Mouse (Mus musculus): ENCODE measurements around the gene Olfr1408. TPM values are rescaled to one million over a fixed set of nuclear protein-coding genes. Genes with fewer than 3 reads are reported as not detected.

Gene Olfr1408
- not detected for total RNA-seq (2021)

DNA sequence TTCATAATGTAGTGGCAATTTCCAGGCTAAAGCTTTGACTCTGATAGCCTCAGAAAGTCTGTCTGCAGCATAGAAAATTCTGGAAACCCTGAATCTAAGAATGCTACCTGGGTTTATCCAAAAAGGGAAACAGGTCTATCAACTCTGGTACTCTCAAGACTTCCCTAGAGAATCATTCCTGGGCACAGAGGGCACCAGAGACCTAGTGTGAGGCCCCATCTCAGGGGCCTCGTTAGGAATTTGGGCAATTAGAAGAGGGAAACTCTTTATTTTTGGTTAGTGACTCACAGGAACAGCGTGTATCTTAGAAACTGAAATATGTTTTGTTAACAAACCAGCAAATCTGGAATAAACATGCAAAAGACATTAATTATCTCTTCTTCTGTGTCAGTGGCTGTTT is at the start of gene Olfr1408:
Gene Olfr1408 (minus strand): TSS at position 101 of the 400 bp plus-strand sequence.
- no peak for DNase-seq

DNA sequence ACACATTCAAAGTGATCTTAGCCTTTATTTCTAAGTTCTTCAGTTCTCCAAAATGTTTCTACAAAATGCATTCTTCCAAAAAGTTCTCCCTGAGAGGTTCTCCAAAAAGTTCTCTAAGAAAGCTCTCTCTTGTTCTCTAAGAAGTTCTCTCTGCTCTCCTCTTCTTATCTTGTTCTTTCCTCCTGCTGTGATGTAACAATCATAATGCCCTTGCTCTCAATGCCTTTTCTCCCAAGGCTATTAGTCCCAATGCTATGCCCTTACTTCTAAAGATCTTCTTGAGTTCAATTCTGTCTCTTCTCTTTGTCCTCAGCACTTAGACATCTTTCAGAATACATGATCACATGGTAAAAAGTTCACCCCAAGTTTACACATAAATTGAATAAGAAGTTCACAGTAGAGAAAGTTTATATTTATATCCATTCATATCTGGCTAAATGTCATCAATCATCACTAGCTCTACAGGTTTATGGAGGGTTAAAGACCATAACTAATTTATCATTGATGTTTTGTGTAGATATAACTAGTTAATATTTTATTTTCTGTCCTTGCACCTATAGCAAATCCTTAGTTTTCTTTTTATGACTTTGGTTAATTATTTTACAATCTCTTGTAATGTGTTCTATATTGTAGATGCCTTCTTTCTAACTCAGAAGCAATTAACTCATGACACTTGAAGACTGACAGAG is 37.1 kb upstream of the Olfr1408 start:
- DNase-seq = no peak

Other genes with a start within 250 kb of the Olfr1408 start
- not detected for gene Apcs, start 242.3 kb downstream of the Olfr1408 start, total RNA-seq (2021)
- gene Olfr16, start 187.0 kb downstream of the Olfr1408 start, total RNA-seq (2021) = not detected
- gene Olfr1406, start 53.3 kb upstream of the Olfr1408 start, total RNA-seq (2021) = not detected
- gene Olfr218, start 60.4 kb upstream of the Olfr1408 start, total RNA-seq (2021) = not detected
- not detected for gene Olfr1404, start 75.0 kb upstream of the Olfr1408 start, total RNA-seq (2021)
- not detected for gene Fcer1a, start 89.8 kb upstream of the Olfr1408 start, total RNA-seq (2021)
- gene Olfr418, start 128.6 kb upstream of the Olfr1408 start, total RNA-seq (2021) = not detected
- not detected for gene Mptx2, start 140.4 kb upstream of the Olfr1408 start, total RNA-seq (2021)
- gene Ackr1, start 196.4 kb upstream of the Olfr1408 start, total RNA-seq (2021) = 10 to 100 TPM; 73.7 to 76.2 TPM
- gene Aim2, start 213.5 kb upstream of the Olfr1408 start, total RNA-seq (2021) = 1 to 10 TPM; 2.9 to 3.7 TPM
- gene Cadm3, start 230.3 kb upstream of the Olfr1408 start, total RNA-seq (2021) = 100 to 1,000 TPM; 366 to 384 TPM